Comparison of ENCODE assay signal across 9 mouse cellular contexts in genomic region chr11:107417041-107417583, GRCm38 (mm10). TPM values are rescaled to one million over a fixed set of nuclear protein-coding genes. Genes with fewer than 3 reads are reported as not detected.
DNase-seq lines count a peak whose midpoint lies in the region; ATAC-seq and TF ChIP-seq lines count a peak whose summit lies in the region.
"Had no signal": no experiment of that assay in that cellular context is flagged by ENCODE, and none has a peak within 500 bp of the region (broad histone marks: within the 10 kb centered on the region; RNA-seq: fewer than 3 reads in every experiment).

No protein-coding gene starts in this region.

- H3K9me3 ChIP-seq in embryonic facial prominence, embryonic 15.5 days (replicated peaks), result no peaks in the 10 kb centered on the region
- H3K9me3 ChIP-seq in limb, embryonic 12.5 days, result no peaks in the 10 kb centered on the region
- H3K9me3 ChIP-seq in midbrain, embryonic 12.5 days, result no peaks in the 10 kb centered on the region

- H3K36me3 ChIP-seq in embryonic facial prominence, embryonic 15.5 days, result no peaks in the 10 kb centered on the region
- no peaks in the 10 kb centered on the region for H3K36me3 ChIP-seq in limb, embryonic 12.5 days
- H3K36me3 ChIP-seq in midbrain, embryonic 12.5 days, result no peaks in the 10 kb centered on the region
- H3K36me3 ChIP-seq in thymus, adult 2 months (ENCODE audit: control insufficient read depth, insufficient read depth, low read length), result no peaks in the 10 kb centered on the region

- H3K4me1 ChIP-seq in embryonic facial prominence, embryonic 15.5 days, result peaks cover 43% of the 10 kb centered on the region
- peaks cover 53% of the 10 kb centered on the region for H3K4me1 ChIP-seq in limb, embryonic 12.5 days (replicated peaks)
- peaks cover 67% of the 10 kb centered on the region for H3K4me1 ChIP-seq in midbrain, embryonic 12.5 days
- peaks cover 37% of the 10 kb centered on the region for H3K4me1 ChIP-seq in thymus, adult 2 months (replicated peaks; ENCODE audit: control insufficient read depth, insufficient read depth, low read length)

- H3K27me3 ChIP-seq in embryonic facial prominence, embryonic 15.5 days, result no peaks in the 10 kb centered on the region
- no peaks in the 10 kb centered on the region for H3K27me3 ChIP-seq in limb, embryonic 12.5 days
- H3K27me3 ChIP-seq in midbrain, embryonic 12.5 days, result no peaks in the 10 kb centered on the region
- H3K27me3 ChIP-seq in thymus, adult 2 months (ENCODE audit: control insufficient read depth, insufficient read depth, low read length), result no peaks in the 10 kb centered on the region

- H3K4me2 ChIP-seq in embryonic facial prominence, embryonic 15.5 days (replicated peaks), result peak overlapping the region; percentile 17; the same call in 1 of the 2 replicates
- no peak overlapping the region for H3K4me2 ChIP-seq in limb, embryonic 12.5 days
- no peak overlapping the region for H3K4me2 ChIP-seq in midbrain, embryonic 12.5 days (replicated peaks)

- H3K27ac ChIP-seq in embryonic facial prominence, embryonic 15.5 days (replicated peaks), result peak overlapping the region; percentile 70
- H3K27ac ChIP-seq in limb, embryonic 12.5 days, result peak overlapping the region; percentile 59
- peak overlapping the region; percentile 88 for H3K27ac ChIP-seq in midbrain, embryonic 12.5 days (replicated peaks)
- peak overlapping the region; percentile 99 for H3K27ac ChIP-seq in thymus, adult 2 months (ENCODE audit: control insufficient read depth, insufficient read depth, low read length)

- TF ChIP-seq POLR2A in thymus, adult 2 months (IDR thresholded peaks at IDR 0.05; ENCODE audit: control insufficient read depth, extremely low read depth, insufficient read depth, low read length, poor library complexity), result peak; percentile 32; the same call in 1 of the 2 replicates

- no peak for TF ChIP-seq CTCF in thymus, adult 2 months (IDR thresholded peaks at IDR 0.05; ENCODE audit: borderline replicate concordance, control insufficient read depth, extremely low read depth, insufficient read depth, low read length, poor library complexity)

- intact Hi-C loops in gastrocnemius, postnatal 14 days (cut with DNase I; ENCODE audit: low total_unique reads), result no loop called here

- DNase-seq in gastrocnemius, postnatal 25 days, result peak; percentile 42
- no peak for DNase-seq in gastrocnemius, postnatal 14 days
- peak; percentile 84 for DNase-seq in thymus, adult 2 months
- no peak for DNase-seq in ovary, postnatal 14 days (ENCODE audit: low spot score)

- no peak overlapping the region for H3K9ac ChIP-seq in embryonic facial prominence, embryonic 15.5 days
- no peak overlapping the region for H3K9ac ChIP-seq in limb, embryonic 12.5 days (replicated peaks)
- no peak overlapping the region for H3K9ac ChIP-seq in midbrain, embryonic 12.5 days (replicated peaks)

- peak overlapping the region; percentile 9; the same call in 1 of the 2 replicates for H3K4me3 ChIP-seq in embryonic facial prominence, embryonic 15.5 days (replicated peaks)
- no peak overlapping the region for H3K4me3 ChIP-seq in limb, embryonic 12.5 days (replicated peaks)
- no peak overlapping the region for H3K4me3 ChIP-seq in midbrain, embryonic 12.5 days
- H3K4me3 ChIP-seq in thymus, adult 2 months (ENCODE audit: control insufficient read depth, insufficient read depth, low read length), result peak overlapping the region; percentile 55
- H3K4me3 ChIP-seq: myocyte had no signal

- 32% methylated on average over 14 of the region's 14 CpGs for WGBS in embryonic facial prominence, embryonic 15.5 days
- 61% methylated on average over 14 of the region's 14 CpGs for WGBS in limb, embryonic 12.5 days
- whole genome bisulfite sequencing in midbrain, embryonic 12.5 days, result 45% methylated on average over 14 of the region's 14 CpGs
- WGBS in thymus, adult 2 months, result 4% methylated on average over 14 of the region's 14 CpGs

- ATAC-seq in embryonic facial prominence, embryonic 15.5 days (ENCODE audit: insufficient number of reproducible peaks, low FRiP score, low TSS enrichment, low read depth), result no peak
- peak; percentile 90 to 94 for ATAC-seq in hematopoietic stem cell, adult 5-6 weeks (replicated peaks in 1 of 2; ENCODE audit: insufficient read depth in 1 of 2, low FRiP score in 2 of 2, low TSS enrichment in 1 of 2, low read depth in 1 of 2, poor library complexity in 2 of 2, severe bottlenecking in 2 of 2)
- no peak for ATAC-seq in limb, embryonic 12.5 days (ENCODE audit: insufficient number of reproducible peaks, insufficient read depth, low FRiP score, low TSS enrichment, low read depth)
- ATAC-seq in midbrain, embryonic 12.5 days (ENCODE audit: low FRiP score, low read depth), result no peak

RNA-seq across cellular contexts. Expression of gene Pitpnc1, which starts 53.4 kb away (rescaled TPM):
- total RNA-seq in gastrocnemius, postnatal 25 days (2021), result 10 to 100 TPM; 89.2 TPM
- total RNA-seq in gastrocnemius, postnatal 14 days (2021), result 10 to 100 TPM; 57.4 to 66.8 TPM
- 20.6 and 22.0 TPM in 2 replicates for polyA plus RNA-seq in embryonic facial prominence, embryonic 15.5 days (2015; fragmentation: Nextera tagmentation; extraction: Ambion mirVana)
- 36.6 and 39.9 TPM in 2 replicates for total RNA-seq in hematopoietic stem cell, adult 5-6 weeks (2017)
- polyA plus RNA-seq in limb, embryonic 12.5 days (2016; fragmentation: Nextera tagmentation; extraction: Ambion mirVana), result 31.9 and 34.9 TPM in 2 replicates
- 32.3 and 32.9 TPM in 2 replicates for polyA plus RNA-seq in midbrain, embryonic 12.5 days (2016; fragmentation: Nextera tagmentation; extraction: Ambion mirVana)
- 11.3 and 12.2 TPM in 2 replicates for polyA plus RNA-seq in thymus, adult 2 months (2012; rRNA removed)

Comparison
In these comparisons a context has a peak if more than half of its experiments do, and no peak if none do; other contexts are left out.
1. DNase-seq: peak in gastrocnemius, postnatal 25 days (single experiment) and thymus, adult 2 months (single experiment); none in gastrocnemius, postnatal 14 days (single experiment) and ovary, postnatal 14 days (single experiment).
2. ATAC-seq: peak in hematopoietic stem cell, adult 5-6 weeks (2 of 2); none in embryonic facial prominence, embryonic 15.5 days (single experiment), limb, embryonic 12.5 days (single experiment) and midbrain, embryonic 12.5 days (single experiment).
3. H3K4me3 ChIP-seq: peak in embryonic facial prominence, embryonic 15.5 days (single experiment) and thymus, adult 2 months (single experiment); none in limb, embryonic 12.5 days (single experiment) and midbrain, embryonic 12.5 days (single experiment).
4. Peak in every context shown above with its lines, with median percentiles within 50 percentile points of each other: H3K27ac ChIP-seq.